Mouse (Mus musculus) lung, postnatal 36 days (tissue): Measurements from ENCODE around the gene Tma7.

Experiments
- DNase-seq: peaks from one replicate; pipeline ENCODE4 v3.0.0; 2022; ENCODE audit warnings: mixed read lengths

Tma7 gene

DNA sequence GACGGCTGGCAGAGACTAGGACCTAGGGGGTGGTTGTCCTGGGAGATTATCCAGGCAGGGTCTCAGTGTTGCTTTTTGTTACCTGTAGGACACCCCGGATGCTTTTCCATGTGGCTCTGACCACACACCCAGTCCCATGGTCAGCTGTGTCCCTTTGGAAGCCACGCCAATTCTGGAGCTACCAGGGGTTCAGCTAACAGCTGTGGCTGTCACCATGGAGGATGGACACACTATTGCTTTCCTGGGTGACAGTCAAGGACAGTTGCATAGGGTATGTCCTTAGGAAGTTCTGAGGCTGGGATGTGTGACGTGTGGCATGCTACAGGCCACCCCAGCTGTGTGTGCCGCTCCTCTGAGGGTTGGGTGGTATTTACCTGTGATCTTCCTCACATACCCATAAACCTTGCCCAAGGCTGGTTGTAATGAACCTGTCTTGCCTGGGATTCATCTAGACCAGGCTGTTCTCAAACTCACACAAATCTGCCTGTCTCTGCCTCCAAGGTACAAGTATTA is 19.6 kb upstream of the Tma7 start:
- DNase-seq: no peak

DNA sequence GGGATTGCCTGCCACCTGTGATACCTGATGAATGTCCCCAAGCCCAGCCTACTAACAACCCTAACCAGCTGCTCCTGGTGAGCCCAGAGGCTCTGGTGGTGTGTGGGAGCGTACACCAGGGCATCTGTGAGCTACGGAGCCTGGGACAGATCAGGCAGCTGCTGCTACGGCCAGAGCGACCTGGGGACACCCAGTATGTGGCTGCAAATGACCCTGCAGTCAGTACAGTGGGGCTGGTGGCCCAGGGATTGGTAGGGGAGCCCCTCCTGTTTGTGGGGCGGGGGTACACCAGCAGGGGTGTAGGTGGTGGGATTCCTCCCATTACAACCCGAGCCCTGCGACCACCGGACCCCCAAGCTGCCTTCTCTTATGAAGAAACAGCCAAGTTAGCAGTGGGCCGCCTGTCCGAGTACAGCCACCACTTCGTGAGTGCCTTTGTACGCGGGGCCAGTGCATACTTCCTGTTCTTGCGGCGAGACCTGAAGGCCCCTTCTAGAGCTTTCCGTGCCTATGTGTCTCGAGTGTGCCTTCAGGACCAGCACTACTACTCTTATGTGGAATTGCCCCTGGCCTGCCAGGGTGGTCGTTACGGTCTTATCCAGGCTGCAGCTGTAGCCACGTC is 18.0 kb upstream of the Tma7 start:
- DNase-seq: no peak

DNA sequence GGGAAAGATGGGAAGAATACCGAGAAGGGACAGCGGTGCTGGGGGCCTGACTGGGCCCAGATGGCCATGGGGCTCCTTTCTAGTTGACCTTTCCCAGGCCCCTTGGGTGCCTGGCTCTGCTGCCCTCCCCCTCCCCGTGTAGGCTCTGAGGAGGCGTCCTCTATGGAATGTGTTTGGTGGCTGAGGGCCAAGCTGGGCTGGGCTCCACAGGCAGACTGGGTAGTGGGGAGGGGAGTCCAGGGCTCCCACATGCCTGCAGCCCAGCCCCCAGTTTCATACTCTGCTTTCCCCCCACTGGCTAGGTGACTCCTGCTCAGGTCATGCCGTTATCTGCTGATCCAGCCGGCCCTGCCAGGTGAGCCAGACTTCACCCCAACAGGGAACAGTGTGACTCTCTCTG is 16.6 kb upstream of the Tma7 start:
- DNase-seq: peak; percentile 85

DNA sequence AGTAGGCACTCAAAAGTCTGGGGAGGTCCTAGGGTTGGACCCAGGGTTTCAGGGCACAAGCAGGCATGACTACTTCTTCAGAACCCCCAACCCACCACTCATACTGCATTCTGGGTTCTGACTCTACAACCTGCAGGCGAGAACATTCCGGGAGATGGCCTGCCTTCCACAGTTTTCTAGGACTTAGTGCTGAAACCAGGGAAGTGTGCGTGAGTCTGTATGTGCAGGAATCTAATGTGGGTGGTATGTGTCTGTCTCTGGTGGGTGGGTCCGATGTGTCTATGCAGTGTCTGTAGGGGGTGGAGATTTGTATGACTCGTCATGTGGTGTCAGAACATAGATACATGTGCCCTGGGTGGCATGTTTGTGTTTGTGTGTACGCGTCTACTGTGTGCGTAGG is 16.0 kb upstream of the Tma7 start:
- DNase-seq: no peak

DNA sequence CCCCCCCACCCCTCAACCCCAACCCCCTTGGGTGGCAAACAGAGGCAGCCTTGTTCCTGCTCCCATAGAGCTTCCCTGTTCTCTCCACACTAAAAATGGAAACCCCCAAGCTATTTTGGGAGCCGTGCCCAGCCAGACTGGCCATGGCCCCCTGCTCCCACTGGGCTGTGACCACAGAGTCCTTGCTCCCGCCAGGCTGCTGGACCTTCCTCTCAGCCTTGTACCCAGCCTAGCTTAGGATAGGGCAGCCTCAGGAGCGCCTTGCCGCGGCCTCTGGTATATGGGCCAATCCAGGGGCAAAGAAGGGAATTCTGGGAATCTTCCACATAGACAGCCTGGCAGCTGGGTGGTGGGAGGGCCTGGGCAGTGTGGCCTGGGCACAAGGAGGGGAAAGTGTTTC is 15.4 kb upstream of the Tma7 start:
- DNase-seq: no peak

DNA sequence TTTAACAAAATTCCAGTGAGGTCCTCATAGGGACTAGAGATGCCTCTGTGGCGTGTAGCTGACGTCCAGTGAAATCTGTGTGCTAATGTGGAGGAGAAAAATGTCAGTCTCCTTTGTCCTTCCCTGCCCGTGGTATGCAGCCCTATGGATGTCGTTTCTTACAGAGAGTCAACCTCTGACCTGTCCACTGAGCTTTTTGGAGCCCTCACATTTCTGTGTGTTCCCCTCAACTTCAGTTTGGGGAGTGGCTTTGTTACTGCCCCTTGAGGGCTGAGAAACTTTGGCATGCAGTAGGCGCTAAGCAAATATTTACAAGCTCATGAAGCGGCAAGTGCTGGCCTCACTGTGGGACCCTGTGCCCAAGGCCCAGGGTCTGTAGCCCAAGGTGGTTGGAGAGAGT is 14.9 kb upstream of the Tma7 start:
- DNase-seq: peak; percentile 68

DNA sequence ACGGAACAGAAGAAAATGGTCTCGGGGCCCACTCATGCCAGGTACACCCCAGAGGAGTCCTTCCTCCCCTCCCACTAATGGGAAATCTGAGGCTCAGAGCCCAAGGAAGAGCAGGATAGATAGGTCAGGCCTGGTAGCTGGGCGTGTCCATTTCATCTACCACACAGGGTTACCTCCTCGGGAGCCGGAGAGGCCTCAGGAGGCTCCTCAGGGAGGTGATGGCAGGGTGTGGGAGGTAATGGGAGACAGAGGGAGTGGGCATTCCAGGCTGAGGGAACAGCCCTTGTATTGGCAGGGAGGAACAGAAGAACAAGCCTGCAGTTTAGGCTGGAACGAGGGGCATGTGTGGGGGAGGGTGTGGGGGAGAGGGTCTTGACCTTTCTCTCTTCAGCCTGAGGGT is 14.5 kb upstream of the Tma7 start:
- DNase-seq: no peak

DNA sequence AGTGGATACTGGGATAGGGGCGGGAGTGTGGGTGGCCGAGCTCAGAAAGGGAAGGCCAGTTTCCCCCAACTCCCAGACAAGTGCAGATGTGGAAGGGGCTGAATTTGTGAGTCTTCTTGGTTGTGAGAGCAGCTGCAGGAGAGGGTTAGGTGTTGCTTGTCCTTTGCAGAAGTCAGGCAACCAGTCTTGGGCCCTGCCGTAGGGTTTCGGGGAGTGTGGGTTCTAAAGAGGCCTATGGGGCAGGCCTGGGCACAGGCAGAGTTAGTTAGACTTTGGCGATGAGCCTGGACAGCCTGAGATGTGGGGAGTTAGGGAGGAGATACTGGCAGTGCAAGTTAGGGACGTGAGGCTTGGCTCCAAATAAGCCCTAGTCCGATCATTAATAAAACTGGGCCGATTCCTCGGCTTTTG is 13.9 kb upstream of the Tma7 start:
- no peak for DNase-seq

DNA sequence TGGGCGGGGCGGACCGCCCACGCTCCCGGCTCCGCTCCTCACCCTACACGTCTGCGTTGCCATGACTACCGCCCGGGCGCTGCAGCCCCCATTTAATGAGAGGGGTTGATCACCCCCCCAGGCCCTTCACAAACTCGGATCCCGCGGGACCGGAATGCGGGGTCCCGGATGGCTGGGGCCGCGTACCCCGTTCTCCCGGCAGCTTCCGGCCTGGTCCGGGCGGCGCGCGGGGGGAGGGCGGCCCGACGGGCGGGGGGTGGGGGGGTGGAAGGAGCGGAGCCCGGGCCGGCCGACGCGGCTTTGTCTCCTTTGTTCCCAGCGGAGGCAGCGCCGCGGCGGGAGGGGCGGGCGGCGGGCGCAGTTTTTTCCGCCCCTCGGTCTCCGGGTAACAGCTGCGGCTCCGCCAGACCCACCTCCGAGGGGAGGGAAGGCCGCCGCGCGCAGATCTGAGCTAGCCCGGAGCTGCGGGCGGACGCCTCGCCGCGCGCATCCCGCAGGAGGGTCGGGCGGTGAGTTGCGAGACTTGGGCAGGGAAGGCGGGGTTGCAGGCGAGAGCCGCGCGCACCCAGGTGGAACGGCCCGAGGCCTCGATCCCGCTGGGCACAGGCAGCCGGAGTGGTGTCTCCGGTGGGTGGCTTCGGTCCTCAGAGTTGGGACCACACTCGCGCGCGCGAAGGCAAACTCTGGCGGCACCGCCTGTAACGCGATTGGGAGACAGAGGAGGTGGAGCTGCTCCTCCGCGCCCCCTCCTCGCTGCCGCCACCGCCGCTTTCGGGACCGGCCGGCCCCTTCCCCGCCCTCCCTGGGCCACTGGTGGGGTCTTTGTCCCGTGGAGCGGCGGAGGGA is 13.0 kb upstream of the Tma7 start, which contains the start of gene Plxnb1:
Gene Plxnb1 (plus strand): TSS at position 253 of the 846 bp plus-strand sequence.
- peak; percentile 69 for DNase-seq

DNA sequence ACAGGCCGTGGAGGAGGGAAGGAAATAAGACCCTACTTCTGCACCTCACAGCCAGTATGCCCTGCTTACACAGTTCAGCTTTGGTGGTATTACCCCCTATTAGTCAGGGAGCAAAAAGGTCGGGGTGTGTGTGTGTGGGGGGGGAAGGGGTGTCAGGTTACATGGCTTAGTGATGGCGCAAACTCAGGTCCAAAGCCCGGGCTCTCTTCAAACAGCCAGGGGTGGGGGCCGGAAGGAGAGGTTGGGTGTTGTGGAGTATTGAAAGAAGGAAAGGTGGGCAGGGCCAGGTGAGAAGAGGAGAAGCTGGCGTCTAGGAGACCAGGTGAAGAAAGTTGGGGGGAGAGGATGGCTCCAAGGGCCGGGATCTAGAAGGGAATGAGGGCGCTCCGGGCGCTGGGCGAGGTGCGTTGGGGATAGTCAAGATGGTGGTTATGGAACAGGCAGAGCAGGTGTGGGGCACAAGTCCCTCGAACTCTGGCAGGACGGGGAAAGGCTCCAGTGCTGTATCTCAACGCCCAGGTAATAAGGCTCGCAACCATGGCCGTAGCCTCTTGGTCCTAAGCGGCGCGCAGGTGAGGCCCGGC is 12.3 kb upstream of the Tma7 start:
- peak; percentile 85 for DNase-seq

DNA sequence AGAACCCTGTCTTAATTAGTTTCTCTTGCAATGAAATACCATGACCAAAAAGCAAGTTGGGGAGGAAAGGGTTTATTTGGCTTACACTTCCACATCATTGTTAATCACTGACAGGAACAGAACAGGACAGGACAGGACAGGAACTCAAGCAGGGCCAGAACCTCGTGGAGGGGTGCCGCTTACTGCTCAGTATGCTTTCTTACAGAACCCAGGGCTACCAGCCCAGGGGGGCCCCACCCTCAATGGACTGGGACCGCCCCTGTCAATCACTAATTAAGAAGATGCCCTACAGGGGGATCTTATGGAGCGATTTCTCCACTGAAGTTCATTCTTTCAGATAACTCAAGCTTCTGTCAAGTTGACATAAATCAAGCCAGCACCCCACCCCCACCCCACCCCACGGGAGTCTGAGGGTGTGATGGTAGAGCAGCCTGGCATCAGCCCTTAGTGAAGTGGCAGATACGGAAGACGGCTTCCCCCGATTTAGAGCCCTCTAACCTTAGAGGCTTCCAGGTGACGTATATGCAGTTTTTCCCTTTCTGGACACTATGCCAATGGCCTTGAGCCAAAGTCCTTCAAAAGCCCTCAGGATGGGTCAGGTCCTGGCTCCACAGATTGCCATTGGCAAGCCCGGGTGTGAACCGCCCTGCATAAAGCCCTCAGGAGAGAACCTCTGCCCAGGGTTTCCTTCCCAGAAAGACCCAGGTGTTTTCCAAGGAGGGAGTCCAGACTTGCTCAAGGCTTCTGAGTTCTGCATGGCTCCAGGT is 11.6 kb upstream of the Tma7 start:
- peak; percentile 80 for DNase-seq

DNA sequence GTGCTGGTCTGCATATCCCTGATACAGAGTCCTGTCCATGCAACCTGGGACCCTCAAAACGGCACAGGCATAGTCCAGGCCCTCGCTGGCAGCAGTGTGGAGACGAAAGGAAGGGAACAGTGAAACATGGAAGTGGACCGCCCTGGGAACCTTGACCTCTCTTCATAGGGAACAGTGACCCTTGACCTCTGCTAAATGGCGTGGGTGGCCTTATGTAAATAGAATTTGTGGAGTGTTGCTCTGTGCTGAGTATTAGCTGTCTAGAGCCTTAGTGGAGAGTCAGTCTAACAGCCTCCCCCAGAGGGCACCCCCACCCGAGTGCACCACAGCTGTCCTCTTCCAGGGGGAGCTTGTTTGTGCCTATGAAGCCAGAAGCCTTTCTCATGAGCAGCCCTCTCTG is 10.4 kb upstream of the Tma7 start:
- no peak for DNase-seq

DNA sequence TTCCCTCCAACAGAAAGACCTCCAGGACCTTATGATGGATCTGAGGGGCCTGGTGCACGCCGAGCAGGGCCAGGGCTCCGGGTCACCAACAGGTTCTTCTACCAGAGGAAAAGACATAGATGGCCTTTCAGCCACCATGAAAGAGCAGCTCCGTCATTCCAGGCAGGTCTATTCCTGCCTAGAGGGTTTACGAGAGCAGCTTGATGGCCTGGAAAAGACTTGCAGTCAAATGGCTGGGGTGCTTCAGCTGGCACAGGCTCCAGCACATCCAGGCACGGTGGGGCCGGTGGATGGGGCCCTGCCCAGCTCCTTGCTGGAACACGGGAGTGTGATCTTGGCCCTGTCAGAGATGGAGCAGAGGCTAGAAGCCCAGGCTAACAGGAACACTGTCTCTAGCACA is 9.4 kb upstream of the Tma7 start:
- no peak for DNase-seq

DNA sequence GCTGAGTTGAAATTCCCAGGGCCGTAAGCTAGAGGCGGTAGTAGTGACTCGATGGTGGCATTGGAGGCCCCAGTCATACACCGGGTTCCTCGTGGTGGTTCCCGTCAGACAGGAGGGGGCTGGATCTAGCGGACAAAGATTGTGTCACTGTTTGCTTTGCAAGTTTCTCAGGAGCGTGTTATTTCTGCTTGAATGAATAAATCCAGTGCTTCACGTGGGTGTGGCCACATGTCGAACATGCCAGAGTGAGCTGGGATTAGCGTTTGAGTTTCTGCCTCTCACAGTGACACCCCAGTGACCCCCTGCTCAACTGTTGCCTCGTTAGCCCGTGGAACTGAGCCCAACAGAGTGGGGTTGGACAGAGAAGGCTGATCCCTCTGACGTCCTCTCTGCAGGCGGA is 8.1 kb upstream of the Tma7 start:
- peak; percentile 67 for DNase-seq

DNA sequence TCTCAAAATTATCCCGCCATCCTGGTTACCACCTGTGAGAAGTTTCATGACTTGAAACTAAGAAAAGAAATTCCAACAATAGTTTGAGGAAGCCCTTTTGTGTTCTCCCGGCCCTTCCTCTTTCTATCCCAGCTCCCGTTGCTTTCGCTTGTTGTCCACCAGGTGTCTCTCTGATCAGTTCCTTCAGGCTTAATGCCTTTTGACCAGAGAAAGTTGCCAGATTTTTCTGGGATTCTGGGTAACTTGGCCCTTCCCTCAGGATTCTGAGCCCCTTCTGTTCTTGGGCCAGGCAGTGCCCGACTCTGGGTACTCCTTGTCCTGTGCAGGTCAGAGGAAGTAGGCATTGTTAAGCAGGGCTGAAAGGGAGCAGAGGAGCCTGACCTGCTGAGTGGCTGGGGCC is 5.6 kb upstream of the Tma7 start:
- DNase-seq: peak; percentile 54

DNA sequence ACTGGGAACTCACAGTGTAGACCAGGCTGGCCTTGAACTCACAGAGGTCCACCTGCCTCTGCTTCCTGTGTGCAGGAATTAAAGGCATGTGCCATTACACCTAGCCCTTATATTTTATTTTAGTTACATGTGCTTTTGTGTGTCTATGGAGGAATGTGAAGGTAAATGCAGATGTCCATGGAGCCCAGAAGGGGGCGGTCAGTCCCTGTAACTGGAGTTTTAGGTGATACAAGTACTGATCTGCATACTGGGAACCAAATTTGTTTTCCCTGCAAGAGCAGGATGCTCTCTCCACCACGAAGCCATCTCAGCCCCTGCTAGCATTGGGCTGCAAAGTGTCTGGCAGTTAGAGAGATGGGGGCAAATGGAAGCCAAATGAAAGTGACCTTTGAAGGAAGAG is 2.5 kb upstream of the Tma7 start:
- DNase-seq: no peak

DNA sequence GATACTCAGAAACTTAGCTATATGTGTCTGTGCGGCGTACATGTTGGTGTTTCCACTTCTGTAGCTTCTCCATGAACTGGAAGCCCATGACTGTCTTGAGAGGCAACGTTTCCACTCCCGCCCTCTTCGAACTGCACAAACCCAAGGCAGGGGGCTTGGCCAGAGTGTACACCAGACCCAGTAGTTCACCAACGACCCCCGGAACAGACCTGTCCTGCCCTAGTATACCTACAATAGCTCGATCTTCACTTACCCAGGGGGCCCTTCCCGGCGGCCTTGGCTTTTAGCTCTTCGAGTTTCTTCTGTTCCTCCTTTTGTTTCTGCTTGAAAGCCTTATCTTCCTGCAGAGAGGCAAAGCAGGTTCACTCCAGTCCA is 651 bp downstream of the Tma7 start:
- DNase-seq: no peak

DNA sequence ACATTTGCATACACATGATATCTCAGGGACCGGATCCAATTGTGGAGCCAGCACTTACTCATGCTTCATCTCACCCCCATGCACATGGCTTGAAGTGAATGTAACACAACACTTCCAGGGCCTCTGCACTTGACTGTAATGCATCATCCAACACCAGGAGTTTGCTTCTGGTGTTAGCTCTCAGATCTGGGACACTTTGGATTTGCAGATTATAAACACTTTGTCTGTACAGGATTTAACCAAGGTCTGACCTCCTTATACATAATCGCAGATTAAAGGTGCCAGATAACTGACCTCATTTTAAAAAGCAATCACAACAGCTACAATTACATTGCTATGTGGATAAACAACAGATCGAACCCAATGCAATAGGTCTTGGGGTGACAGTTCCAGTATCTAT is 1.9 kb downstream of the Tma7 start:
- no peak for DNase-seq

DNA sequence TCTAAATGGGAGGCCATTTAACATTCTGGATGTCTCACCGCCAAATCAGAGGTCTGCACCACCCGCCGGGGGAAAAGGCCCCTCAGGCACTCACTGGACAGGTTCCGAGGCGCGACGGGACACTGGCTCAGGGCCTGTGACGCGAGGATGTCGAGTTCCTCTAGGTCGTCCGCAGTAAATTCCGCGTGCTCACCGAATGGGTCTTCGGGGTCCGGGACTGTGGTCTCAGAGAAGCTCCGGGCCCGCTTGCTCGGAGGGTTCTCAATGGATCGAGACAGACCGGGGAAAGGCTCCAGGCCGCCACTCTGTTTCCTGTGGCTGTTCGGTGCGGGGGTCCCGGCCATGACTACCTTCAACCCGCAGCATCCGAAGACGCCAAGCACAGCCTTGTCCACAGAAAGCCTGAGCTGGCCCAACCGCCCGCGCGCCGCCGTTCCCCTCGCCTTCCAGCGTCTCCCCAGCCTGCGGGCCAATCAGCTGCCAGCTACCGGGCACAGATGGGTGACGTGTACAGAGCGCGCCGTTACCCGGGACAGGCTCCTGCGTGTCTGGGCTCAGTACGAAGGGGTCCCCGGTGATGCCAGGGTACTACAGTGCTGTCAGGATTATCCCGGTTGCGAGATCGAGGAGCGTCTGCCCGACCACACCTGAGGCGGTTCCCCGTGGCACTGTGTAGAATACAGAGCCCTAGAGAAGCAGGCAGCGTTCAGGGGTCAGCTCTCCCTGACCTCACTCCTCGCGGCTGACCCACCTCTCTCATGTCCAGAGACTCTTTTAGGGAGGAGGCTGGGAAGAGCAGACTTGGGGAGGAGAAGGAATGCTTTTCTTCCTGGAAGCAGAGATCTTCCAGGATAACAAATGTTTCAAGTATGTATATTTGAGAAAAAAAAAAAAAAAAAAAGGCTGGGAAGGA is 8.5 kb downstream of the Tma7 start, which contains the start of gene Atrip:
Gene Atrip (minus strand): TSS at position 464 of the 913 bp plus-strand sequence.
- DNase-seq: peak; percentile 94

DNA sequence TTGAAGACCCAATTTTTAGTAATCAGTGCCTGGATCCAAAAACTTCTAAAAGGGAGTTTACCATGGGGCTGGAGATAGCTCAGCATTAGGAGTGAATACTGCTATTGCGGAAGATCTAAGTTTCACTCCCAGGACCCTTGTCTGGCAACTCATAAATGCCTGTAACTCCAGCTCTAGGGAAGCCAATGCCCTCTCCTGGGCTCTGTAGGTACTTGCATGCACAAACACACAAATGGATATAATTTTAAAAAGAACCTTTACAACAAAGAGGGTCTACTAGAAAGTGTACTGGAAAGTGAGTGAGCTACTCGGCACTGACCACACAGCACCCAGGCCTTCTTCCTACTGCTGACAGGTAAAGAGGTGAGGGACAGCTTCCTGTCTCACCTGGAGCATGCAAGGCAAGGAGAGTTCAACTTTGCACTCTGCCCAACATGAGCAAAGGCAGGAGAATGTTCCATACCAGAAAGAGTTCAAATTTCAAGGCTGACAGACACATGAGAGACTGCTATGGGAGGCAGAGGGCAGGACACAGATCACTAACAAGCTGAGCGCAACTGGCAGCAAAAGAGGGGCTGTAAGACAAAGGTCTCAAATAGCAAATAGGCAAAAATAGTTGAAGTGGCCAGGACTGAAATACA is 14.2 kb downstream of the Tma7 start:
- DNase-seq: no peak

DNA sequence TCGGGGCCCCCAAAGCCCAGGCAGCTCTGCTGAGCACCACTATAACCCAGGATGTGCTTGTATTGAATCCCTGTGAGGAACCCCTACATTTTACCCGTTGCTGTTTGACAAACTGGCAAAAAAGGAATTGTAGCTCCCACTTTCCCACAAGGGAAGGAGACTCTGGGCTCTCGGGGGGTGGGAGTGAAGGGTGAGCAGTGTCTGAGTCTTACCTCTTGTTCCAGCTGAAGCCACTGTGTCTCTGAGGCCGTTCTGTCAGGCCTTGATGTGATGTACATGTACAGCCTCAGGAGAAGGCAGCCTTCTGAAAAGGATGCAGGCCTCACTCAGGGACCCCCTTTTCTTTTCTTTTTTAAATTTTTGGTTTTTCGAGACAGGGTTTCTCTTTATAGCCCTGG is 21.5 kb downstream of the Tma7 start:
- DNase-seq: no peak
